Mouse (Mus musculus) MEL (cell line): ENCODE results near the gene Hist1h2bh. TPM values are rescaled to one million over a fixed set of nuclear protein-coding genes. Genes with fewer than 3 reads are reported as not detected.
"Not testable (repeated sequence)": the region's sequence is repeated elsewhere in the genome, so short reads cannot be mapped to it uniquely, and the experiment has no call there.

Experiments used
- DNase-seq: peaks from one replicate; pipeline ENCODE4 v3.0.0; 2011; ENCODE audit warnings: low read depth, low spot score
- H3K27ac ChIP-seq: 2 replicates; pipeline ENCODE4 v1.5.1; 2012; ENCODE audit warnings: low read depth, mild to moderate bottlenecking, control low read depth, low read length, moderate library complexity; ENCODE audit not compliant: control insufficient read depth
- H3K27me3 ChIP-seq, 2 experiments: fragments of 150-350 bp in 1 of 2; sonication (generic) in 1 of 2; 2 replicates each; pipeline ENCODE4 v1.6.1; 2012; ENCODE audit warnings: low read length in 2 of 2, mild to moderate bottlenecking in 2 of 2, improper control_type of control experiment in 1 of 2, moderate library complexity in 1 of 2; ENCODE audit not compliant: insufficient read depth in 2 of 2, control insufficient read depth in 1 of 2
- H3K36me3 ChIP-seq, 2 experiments: 2 replicates each; pipeline ENCODE4 v1.6.1; 2012 to 2014; ENCODE audit warnings: low read length in 2 of 2, improper control_type of control experiment in 1 of 2, inconsistent platforms in 1 of 2, mild to moderate bottlenecking in 1 of 2; ENCODE audit not compliant: insufficient read depth in 2 of 2, control insufficient read depth in 1 of 2
- H3K4me1 ChIP-seq, 2 experiments: fragments of 150-350 bp in 1 of 2; sonication (generic) in 1 of 2; 2 replicates each; pipeline ENCODE4 v1.6.1; 2012; ENCODE audit warnings: low read length in 2 of 2, improper control_type of control experiment in 1 of 2, mild to moderate bottlenecking in 1 of 2; ENCODE audit not compliant: insufficient read depth in 2 of 2, control insufficient read depth in 1 of 2
- H3K4me3 ChIP-seq, 2 experiments: fragments of 150-350 bp in 1 of 2; sonication (generic) in 1 of 2; 2 replicates each; pipeline ENCODE4 v1.5.1; 2012; ENCODE audit warnings: low read depth in 2 of 2, low read length in 2 of 2, mild to moderate bottlenecking in 2 of 2, moderate library complexity in 2 of 2, control low read depth in 1 of 2, improper control_type of control experiment in 1 of 2; ENCODE audit not compliant: control insufficient read depth in 1 of 2, insufficient read depth in 1 of 2
- H3K79me2 ChIP-seq: 2 replicates; pipeline ENCODE4 v1.6.1; 2012; ENCODE audit warnings: mild to moderate bottlenecking, low read length, moderate library complexity; ENCODE audit not compliant: control insufficient read depth, poor library complexity, insufficient read depth
- H3K9ac ChIP-seq: 2 replicates; pipeline ENCODE4 v1.6.1; 2012; ENCODE audit warnings: low read depth, mild to moderate bottlenecking, control low read depth, low read length, moderate library complexity; ENCODE audit not compliant: control insufficient read depth, poor library complexity, severe bottlenecking
- H3K9me3 ChIP-seq: fragments of 150-350 bp; sonication (generic); replicated peaks from 2 replicates; pipeline ENCODE4 v1.6.1; 2012; ENCODE audit warnings: mild to moderate bottlenecking, low read length, improper control_type of control experiment, moderate library complexity; ENCODE audit not compliant: insufficient read depth
- GATA1 ChIP-seq: IDR thresholded peaks from 2 replicates; pipeline ENCODE4 v1.6.1; 2011; ENCODE audit warnings: low read depth, low read length, improper control_type of control experiment
- POLR2A ChIP-seq, 2 experiments: IDR thresholded peaks; 2 replicates each; pipeline ENCODE4 v1.6.1; 2011 to 2012; ENCODE audit warnings: low read length in 2 of 2, mild to moderate bottlenecking in 2 of 2, control low read depth in 1 of 2, improper control_type of control experiment in 1 of 2, low read depth in 1 of 2, moderate library complexity in 1 of 2; ENCODE audit not compliant: control insufficient read depth in 1 of 2, insufficient read depth in 1 of 2, poor library complexity in 1 of 2
- POLR2AphosphoS2 ChIP-seq: IDR thresholded peaks from 2 replicates; pipeline ENCODE4 v1.6.1; 2011; ENCODE audit warnings: low read length, improper control_type of control experiment
- POLR2AphosphoS5 ChIP-seq: IDR thresholded peaks from 2 replicates; pipeline ENCODE4 v1.6.1; 2012; ENCODE audit warnings: low read depth, borderline replicate concordance, mild to moderate bottlenecking, inconsistent platforms, low read length, moderate library complexity, mixed read lengths
- TBP ChIP-seq: IDR thresholded peaks from 2 replicates; pipeline ENCODE4 v1.8.0; 2011; ENCODE audit warnings: low read depth, low read length, improper control_type of control experiment
- UBTF ChIP-seq: IDR thresholded peaks from 2 replicates; pipeline ENCODE4 v1.6.1; 2012; ENCODE audit warnings: low read depth, mild to moderate bottlenecking, inconsistent platforms, low read length, improper control_type of control experiment, moderate library complexity, borderline replicate concordance; ENCODE audit not compliant: insufficient read depth
- ZC3H11A ChIP-seq: IDR thresholded peaks from 2 replicates; pipeline ENCODE4 v1.6.1; 2012; ENCODE audit warnings: low read depth, mild to moderate bottlenecking, inconsistent platforms, low read length, improper control_type of control experiment
- polyA plus RNA-seq, 2 experiments: library from polyadenylated mRNA; stranded (reverse) in 1 of 2; unstranded in 1 of 2; fragments of >175 nt in 1 of 2; fragments of >200 nt in 1 of 2; gene quantifications; 2 replicates each; pipeline versions ENCODE4 v1.2.1 to v1.2.4; 2012; ENCODE audit warnings: low replicate concordance in 2 of 2, low read depth in 1 of 2; ENCODE audit not compliant: insufficient read length in 2 of 2, insufficient read depth in 1 of 2, missing spikeins in 1 of 2
- total RNA-seq: library from RNA; depleted of rRNA; stranded (reverse); fragments of 300-350 nt; gene quantifications from 2 replicates; pipeline ENCODE4 v1.2.3, GENCODE M21; 2012

Hist1h2bh gene
- total and polyA plus RNA-seq, 3 experiments, result 0.70 to 275 TPM; not detected in 1

DNA sequence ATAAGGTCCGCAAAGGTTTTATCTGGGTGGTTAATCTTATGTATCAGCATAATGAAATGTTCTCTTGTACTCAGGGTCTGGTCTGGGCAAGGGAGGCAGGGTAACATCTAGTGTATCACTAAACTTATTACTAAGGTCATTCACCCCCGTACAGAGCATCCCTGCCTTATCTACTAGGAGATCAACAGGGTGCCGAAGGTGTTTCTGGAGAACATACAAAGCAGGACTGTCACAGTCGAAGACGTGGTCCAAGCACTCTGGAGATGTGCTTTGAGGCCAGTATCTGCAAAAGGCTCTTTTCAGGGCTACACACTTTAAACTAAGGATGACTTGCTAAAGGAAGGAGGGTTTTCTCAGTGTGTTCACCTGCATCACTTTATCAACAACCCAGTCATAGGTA, 3.5 kb upstream of the Hist1h2bh start:
- H3K4me3 ChIP-seq, result no peak overlapping the region
- peaks cover 0 to 28% of the 10 kb centered on the region in 2 experiments; a peak in 2 of 4 replicates for H3K36me3 ChIP-seq
- H3K9ac ChIP-seq, result no peak overlapping the region
- H3K4me1 ChIP-seq, result peaks cover 0 to 9% of the 10 kb centered on the region in 2 experiments; a peak in 2 of 4 replicates
- TF ChIP-seq POLR2AphosphoS2, result no peak
- peak; percentile 62 for TF ChIP-seq GATA1
- no peaks in the 10 kb centered on the region for H3K9me3 ChIP-seq
- H3K79me2 ChIP-seq, result no peaks in the 10 kb centered on the region; the same call in 1 of the 2 replicates
- no peak overlapping the region for H3K27ac ChIP-seq
- no peak for DNase-seq
- no peaks in the 10 kb centered on the region for H3K27me3 ChIP-seq

DNA sequence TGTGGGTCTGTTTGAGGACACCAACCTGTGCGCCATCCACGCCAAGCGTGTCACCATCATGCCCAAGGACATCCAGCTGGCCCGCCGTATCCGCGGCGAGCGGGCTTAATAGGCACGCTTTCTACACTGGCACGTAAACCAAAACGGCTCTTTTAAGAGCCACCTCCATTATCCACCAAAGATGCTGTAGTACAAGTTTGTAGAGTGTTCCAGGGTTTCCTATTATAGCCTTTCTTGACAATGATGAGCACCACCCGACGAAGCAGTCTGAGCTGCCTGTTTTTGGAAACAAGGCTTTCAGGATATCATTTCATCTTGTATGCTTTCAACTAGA, 1.6 kb upstream of the Hist1h2bh start:
- peak overlapping the region; percentile 91 for H3K27ac ChIP-seq
- peak in 1 of 2 experiments; percentile 80; a peak in 2 of 4 replicates for TF ChIP-seq POLR2A (IDR thresholded peaks at IDR 0.05; ENCODE audit: control insufficient read depth in 1 of 2, insufficient read depth in 1 of 2, low read depth in 1 of 2, low read length in 2 of 2, poor library complexity in 1 of 2)
- TF ChIP-seq UBTF, result 0 out of 2 replicates have a peak, but pooled peaks have one; percentile 66
- TF ChIP-seq, all 39 proteins: peak for 2; not testable (repeated sequence) for 37

DNA sequence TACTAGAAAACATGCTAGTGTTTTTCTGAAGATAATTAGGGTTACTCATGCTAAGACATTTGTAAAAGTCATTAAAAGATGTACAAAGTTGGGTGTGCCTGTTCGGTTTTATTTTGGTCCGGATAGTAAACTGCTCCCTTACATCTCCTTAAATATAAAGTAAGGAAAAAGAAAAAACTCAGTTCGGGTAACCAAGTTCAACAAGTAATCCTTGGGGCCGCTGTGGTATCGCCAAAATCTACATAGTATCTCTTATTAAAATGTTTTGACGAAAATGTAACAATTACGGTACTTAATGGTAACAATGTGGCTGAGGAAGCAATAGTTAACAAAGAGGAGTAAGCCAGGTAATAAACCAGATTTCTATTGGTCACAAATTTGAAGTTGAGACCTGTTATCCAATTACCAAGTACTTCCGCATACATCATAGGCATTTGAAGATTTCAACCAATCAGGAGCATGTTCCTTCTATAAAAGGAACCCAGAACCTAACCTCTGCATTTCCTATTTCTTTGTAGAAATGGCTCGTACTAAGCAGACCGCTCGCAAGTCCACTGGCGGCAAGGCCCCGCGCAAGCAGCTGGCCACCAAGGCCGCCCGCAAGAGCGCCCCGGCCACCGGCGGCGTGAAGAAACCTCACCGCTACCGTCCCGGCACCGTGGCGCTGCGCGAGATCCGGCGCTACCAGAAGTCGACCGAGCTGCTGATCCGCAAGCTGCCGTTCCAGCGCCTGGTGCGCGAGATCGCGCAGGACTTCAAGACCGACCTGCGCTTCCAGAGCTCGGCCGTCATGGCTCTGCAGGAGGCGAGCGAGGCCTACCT, 984 bp upstream of the Hist1h2bh start, which contains the start of gene Hist1h3f:
Hist1h3f (plus strand) TSS at position 88 of the 822 bp plus-strand sequence.
- H3K9me3 ChIP-seq, result no peaks in the 10 kb centered on the region
- H3K27ac ChIP-seq, result peak within 1 kb of the TSS; percentile 99
- H3K4me1 ChIP-seq, result peaks cover 2 to 6% of the 10 kb centered on the region in 2 experiments; a peak in 3 of 4 replicates
- peaks cover 0 to 23% of the 10 kb centered on the region in 2 experiments; a peak in 2 of 4 replicates for H3K36me3 ChIP-seq
- TF ChIP-seq POLR2A (IDR thresholded peaks at IDR 0.05; ENCODE audit: control insufficient read depth in 1 of 2, insufficient read depth in 1 of 2, low read depth in 1 of 2, low read length in 2 of 2, poor library complexity in 1 of 2), result peak; percentile 97 to 99
- peak; percentile 99 for TF ChIP-seq TBP
- TF ChIP-seq UBTF, result peak; percentile 95; the same call in 1 of the 2 replicates
- TF ChIP-seq ZC3H11A, result no peak
- peak; percentile 99; the same call in 1 of the 2 replicates for TF ChIP-seq POLR2AphosphoS5
- no peaks in the 10 kb centered on the region for H3K79me2 ChIP-seq
- DNase-seq, result peak; percentile 96
- H3K9ac ChIP-seq, result peak within 1 kb of the TSS; percentile 87
- H3K4me3 ChIP-seq, result peak within 1 kb of the TSS; percentile 47 to 56
- no peaks in the 10 kb centered on the region for H3K27me3 ChIP-seq

More for the DNA sequence above, 1.6 kb upstream of the Hist1h2bh start:
- peaks cover 0 to 28% of the 10 kb centered on the region in 2 experiments; a peak in 2 of 4 replicates for H3K36me3 ChIP-seq
- not testable (repeated sequence) for H3K27me3 ChIP-seq, H3K4me1 ChIP-seq, H3K79me2 ChIP-seq, H3K9me3 ChIP-seq
- peak overlapping the region; percentile 75 for H3K9ac ChIP-seq
- H3K4me3 ChIP-seq, result peak overlapping the region in 1 of 2 experiments; percentile 50; a peak in 1 of 4 replicates
- peak; percentile 61 for DNase-seq
